Mouse (Mus musculus) left cerebral cortex, postnatal 10 days (tissue): ENCODE measurements around the gene Frmd3. TPM values are rescaled to one million over a fixed set of nuclear protein-coding genes. Genes with fewer than 3 reads are reported as not detected.
A peak's percentile ranks its signal among the peaks of the same experiment; 100 is the strongest.
"Not testable (repeated sequence)": the region's sequence is repeated elsewhere in the genome, so short reads cannot be mapped to it uniquely, and the experiment has no call there.

Source experiments
- DNase-seq, 2 experiments: peaks; one replicate each; pipeline ENCODE4 v3.0.0; 2021 to 2022; ENCODE audit warnings: low spot score in 2 of 2, mixed read lengths in 1 of 2; ENCODE audit errors: extremely low spot score in 1 of 2
- intact Hi-C: fragments of 180-260 bp; cut with DNase I; formaldehyde crosslinking; loops from one replicate; pipeline ENCODE4 v1.15.1; 2025
- total RNA-seq, 2 experiments: library from RNA; stranded (reverse); gene quantifications; 2 replicates each; pipeline ENCODE4 v1.2.3; 2021

Gene Frmd3
- 10 to 100 TPM; 25.4 to 25.6 TPM for total RNA-seq

GRCm38 (mm10) chr4:74013211-74014047 is at the start of gene Frmd3:
TSS of gene Frmd3 (plus strand) at chr4:74013442.
- DNase-seq, result peak; percentile 58 to 71
- intact Hi-C loops, result loop anchor here (10.0 kb wide), 1 partner anchor 131 kb away; no protein-coding TSS in a partner anchor

- DNase-seq, result no peak
- intact Hi-C loops, result no loop called here
These were observed 32.8 kb upstream of the Frmd3 start for GRCm38 (mm10) chr4:73980454-73980853.

- intact Hi-C loops, result loop anchor here (10.0 kb wide), 1 partner anchor 133 kb away; no protein-coding TSS in a partner anchor
These were observed 965 bp upstream of the Frmd3 start for GRCm38 (mm10) chr4:74012277-74012676.

GRCm38 (mm10) chr4:74012700-74013099 is 542 bp upstream of the Frmd3 start:
- intact Hi-C loops, result loop anchor here (10.0 kb wide), 1 partner anchor 132 kb away; no protein-coding TSS in a partner anchor
- DNase-seq, result no peak

More at GRCm38 (mm10) chr4:74012277-74012676, 965 bp upstream of the Frmd3 start:
- DNase-seq, result no peak

GRCm38 (mm10) chr4:74014048-74014500 is 832 bp downstream of the Frmd3 start:
- intact Hi-C loops, result loop anchor here (10.0 kb wide), 1 partner anchor 131 kb away; no protein-coding TSS in a partner anchor

GRCm38 (mm10) chr4:74020084-74020483 is 6.8 kb downstream of the Frmd3 start:
- intact Hi-C loops, result no loop called here

More at GRCm38 (mm10) chr4:74014048-74014500, 832 bp downstream of the Frmd3 start:
- peak; percentile 27 to 30 for DNase-seq

GRCm38 (mm10) chr4:74043226-74043625 is 30.0 kb downstream of the Frmd3 start:
- intact Hi-C loops, result no loop called here
- peak in 1 of 2 experiments; percentile 38 for DNase-seq

More at GRCm38 (mm10) chr4:74020084-74020483, 6.8 kb downstream of the Frmd3 start:
- no peak for DNase-seq

GRCm38 (mm10) chr4:74051692-74052091 is 38.5 kb downstream of the Frmd3 start:
- peak in 1 of 2 experiments; percentile 53 for DNase-seq
- intact Hi-C loops, result no loop called here

GRCm38 (mm10) chr4:74076727-74077126 is 63.5 kb downstream of the Frmd3 start:
- intact Hi-C loops, result no loop called here
- DNase-seq, result no peak

GRCm38 (mm10) chr4:74110816-74111215 is 97.6 kb downstream of the Frmd3 start:
- no peak for DNase-seq
- intact Hi-C loops, result no loop called here

GRCm38 (mm10) chr4:74191528-74191927 is 178.3 kb downstream of the Frmd3 start:
- intact Hi-C loops, result no loop called here
- DNase-seq, result no peak

GRCm38 (mm10) chr4:74201281-74201811 is 188.1 kb downstream of the Frmd3 start:
- intact Hi-C loops, result no loop called here
- DNase-seq, result no peak

- intact Hi-C loops, result loop anchor here (10.0 kb wide), 1 partner anchor 617 kb away; the partner anchor contains the start of gene Gm11238
- DNase-seq, result not testable (repeated sequence)
These were observed 208.5 kb downstream of the Frmd3 start for GRCm38 (mm10) chr4:74221780-74222179.

GRCm38 (mm10) chr4:74222360-74222759 is 209.1 kb downstream of the Frmd3 start:
- DNase-seq, result no peak
- intact Hi-C loops, result loop anchor here (10.0 kb wide), 1 partner anchor 618 kb away; the partner anchor contains the start of gene Gm11238

GRCm38 (mm10) chr4:74224210-74224609 is 211.0 kb downstream of the Frmd3 start:
- DNase-seq, result no peak
- intact Hi-C loops, result loop anchor here (10.0 kb wide), 1 partner anchor 619 kb away; the partner anchor contains the start of gene Gm11238

- DNase-seq, result peak in 1 of 2 experiments; percentile 37
- intact Hi-C loops, result no loop called here
These were observed 217.8 kb downstream of the Frmd3 start for GRCm38 (mm10) chr4:74230994-74231393.

GRCm38 (mm10) chr4:74231405-74231804 is 218.2 kb downstream of the Frmd3 start:
- intact Hi-C loops, result no loop called here
- peak in 1 of 2 experiments; percentile 35 for DNase-seq

- no peak for DNase-seq
- intact Hi-C loops, result no loop called here
These were observed 220.3 kb downstream of the Frmd3 start for GRCm38 (mm10) chr4:74233534-74233933.

- intact Hi-C loops, result no loop called here
- no peak for DNase-seq
These were observed 228.9 kb downstream of the Frmd3 start, which contains the start of gene Kdm4c for GRCm38 (mm10) chr4:74242176-74242575. TSS of gene Kdm4c (plus strand) at chr4:74242497.
